Mouse (Mus musculus) hindbrain, postnatal 0 days (tissue): ENCODE measurements around the gene 4930512M02Rik. TPM values are rescaled to one million over a fixed set of nuclear protein-coding genes. Genes with fewer than 3 reads are reported as not detected.

Experiments used
- ATAC-seq: fragments of 200-750 bp; cut with Nextera tagmentation; 2 replicates; pipeline ENCODE4 v1.8.0; 2017; ENCODE audit warnings: mild to moderate bottlenecking, moderate TSS enrichment, moderate library complexity
- DNase-seq: peaks from one replicate; pipeline ENCODE4 v3.0.0-alpha.2; 2015; ENCODE audit warnings: low spot score
- H3K27ac ChIP-seq: fragments of 300-500 bp; sonication (generic); 2 replicates; pipeline ENCODE4 v1.5.1; 2014; ENCODE audit warnings: mild to moderate bottlenecking
- H3K27me3 ChIP-seq: fragments of 300-500 bp; sonication (generic); 2 replicates; pipeline ENCODE4 v1.6.1; 2014; ENCODE audit warnings: low read length, mixed read lengths; ENCODE audit not compliant: insufficient read depth
- H3K36me3 ChIP-seq: fragments of 300-500 bp; sonication (generic); 2 replicates; pipeline ENCODE4 v1.6.1; 2014; ENCODE audit warnings: low read length, mixed read lengths; ENCODE audit not compliant: insufficient read depth
- H3K4me1 ChIP-seq: fragments of 300-500 bp; sonication (generic); 2 replicates; pipeline ENCODE4 v1.6.1; 2014; ENCODE audit warnings: antibody characterized with exemption, low read length, mixed read lengths; ENCODE audit not compliant: insufficient read depth
- H3K4me2 ChIP-seq: fragments of 300-500 bp; sonication (generic); 2 replicates; pipeline ENCODE4 v1.6.1; 2014; ENCODE audit warnings: low read depth, mild to moderate bottlenecking, low read length, moderate library complexity, mixed read lengths
- H3K4me3 ChIP-seq: fragments of 300-500 bp; sonication (generic); 2 replicates; pipeline ENCODE4 v1.5.1; 2014; ENCODE audit warnings: low read length
- H3K9ac ChIP-seq: fragments of 300-500 bp; sonication (generic); replicated peaks from 2 replicates; pipeline ENCODE4 v1.6.1; 2014; ENCODE audit warnings: mild to moderate bottlenecking, low read length, moderate library complexity, mixed read lengths
- H3K9me3 ChIP-seq: fragments of 300-500 bp; sonication (generic); 2 replicates; pipeline ENCODE4 v1.6.1; 2016; ENCODE audit warnings: low read length, mixed read lengths
- CTCF ChIP-seq: IDR thresholded peaks from 2 replicates; pipeline ENCODE4 v1.5.1; 2016; ENCODE audit warnings: antibody characterized with exemption, control low read depth, low read depth
- WGBS: fragments of 180-500 bp; shearing (Covaris S2); extraction: QIAGEN DNeasy Blood & Tissue Kit; methylation state at CpG from one replicate; pipeline ENCODE4 v1.1.7; 2014; 5-methylcytosine and 5-hydroxymethylcytosine counted together
- polyA plus RNA-seq: library from polyadenylated mRNA; unstranded; fragments of >200 nt; fragmentation: Nextera tagmentation; extraction: Ambion mirVana; gene quantifications from 2 replicates; pipeline ENCODE4 v1.2.1, GENCODE M21; 2015
- total RNA-seq: library from RNA; depleted of rRNA; stranded (reverse); fragments of >200 nt; gene quantifications from 2 replicates; pipeline ENCODE4 v1.2.3, GENCODE M21; 2014

The 4930512M02Rik gene
- total and polyA plus RNA-seq, 2 experiments from 2014 or later: not detected

- H3K4me2 ChIP-seq: no peak overlapping the region
- H3K9ac ChIP-seq: no peak overlapping the region
- H3K4me1 ChIP-seq: no peaks in the 10 kb centered on the region
- H3K9me3 ChIP-seq: no peaks in the 10 kb centered on the region
- H3K27me3 ChIP-seq: no peaks in the 10 kb centered on the region
- H3K27ac ChIP-seq: no peak overlapping the region
- no peaks in the 10 kb centered on the region for H3K36me3 ChIP-seq
- TF ChIP-seq CTCF: no peak
- H3K4me3 ChIP-seq: no peak overlapping the region
- ATAC-seq: no peak
- WGBS: 72% methylated on average over 5 of the region's 6 CpGs
- no peak for DNase-seq
Observed at GRCm38 (mm10) chr11:11565146-11565820, 62.4 kb downstream of the 4930512M02Rik start.

GRCm38 (mm10) chr11:11564266-11565044, 63.2 kb downstream of the 4930512M02Rik start:
- H3K36me3 ChIP-seq: no peaks in the 10 kb centered on the region
- ATAC-seq (0 out of 2 replicates have a peak, but pooled peaks have one; percentile 21), DNase-seq (peak; percentile 4)
- no peak overlapping the region for H3K9ac ChIP-seq
- no peaks in the 10 kb centered on the region for H3K9me3 ChIP-seq
- no peak for TF ChIP-seq CTCF
- 69% methylated on average over 7 of the region's 7 CpGs for WGBS
- no peaks in the 10 kb centered on the region for H3K4me1 ChIP-seq
- H3K4me2 ChIP-seq: no peak overlapping the region
- no peak overlapping the region for H3K4me3 ChIP-seq
- H3K27ac ChIP-seq: no peak overlapping the region
- H3K27me3 ChIP-seq: no peaks in the 10 kb centered on the region

- Histone ChIP-seq H3K27me3 (no peaks in the 10 kb centered on the region), H3K4me2 (no peak overlapping the region), H3K4me3 (no peak overlapping the region), H3K27ac (no peak overlapping the region), H3K4me1 (no peaks in the 10 kb centered on the region), H3K9ac (no peak overlapping the region), H3K9me3 (no peaks in the 10 kb centered on the region), H3K36me3 (no peaks in the 10 kb centered on the region)
- TF ChIP-seq CTCF: no peak
- DNase-seq: no peak
- 90% methylated on average over 6 of the region's 6 CpGs for WGBS
- ATAC-seq: no peak
Observed at GRCm38 (mm10) chr11:11561118-11561517, 66.5 kb downstream of the 4930512M02Rik start.

DNA sequence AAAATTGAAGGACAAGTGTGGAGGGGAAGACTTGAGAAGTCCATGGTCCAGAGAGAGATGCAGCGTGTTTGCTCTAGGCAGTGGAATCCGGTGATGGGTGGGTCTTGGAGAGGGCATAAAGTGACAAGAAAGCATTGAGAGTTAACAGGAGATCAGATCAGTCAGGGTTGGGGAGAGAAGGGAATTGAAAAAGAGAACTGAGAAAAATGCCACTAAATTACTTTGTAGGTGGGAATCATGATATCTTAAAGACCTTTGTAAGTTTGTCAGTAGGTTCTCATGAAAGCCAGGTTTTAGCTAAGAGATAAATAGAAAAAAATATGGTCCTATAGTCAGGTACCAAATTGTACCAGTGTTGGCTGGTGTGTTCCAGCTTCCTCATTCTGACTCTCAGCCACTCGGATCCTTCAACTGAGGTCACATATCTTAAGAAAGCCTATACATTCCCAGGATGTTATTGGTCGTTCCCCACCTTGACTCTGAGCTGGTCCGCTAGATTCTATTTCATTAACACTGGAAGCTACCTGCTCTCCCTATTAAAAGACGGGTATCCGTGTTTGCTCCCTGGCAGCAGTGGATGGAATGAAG, 68.4 kb downstream of the 4930512M02Rik start:
- no peak for ATAC-seq
- Histone ChIP-seq H3K36me3 (no peaks in the 10 kb centered on the region), H3K9ac (no peak overlapping the region), H3K27ac (no peak overlapping the region), H3K4me1 (no peaks in the 10 kb centered on the region), H3K4me2 (no peak overlapping the region), H3K27me3 (no peaks in the 10 kb centered on the region), H3K9me3 (no peaks in the 10 kb centered on the region), H3K4me3 (no peak overlapping the region)
- DNase-seq: no peak
- no peak for TF ChIP-seq CTCF
- 85% methylated on average over 7 of the region's 7 CpGs for WGBS

DNA sequence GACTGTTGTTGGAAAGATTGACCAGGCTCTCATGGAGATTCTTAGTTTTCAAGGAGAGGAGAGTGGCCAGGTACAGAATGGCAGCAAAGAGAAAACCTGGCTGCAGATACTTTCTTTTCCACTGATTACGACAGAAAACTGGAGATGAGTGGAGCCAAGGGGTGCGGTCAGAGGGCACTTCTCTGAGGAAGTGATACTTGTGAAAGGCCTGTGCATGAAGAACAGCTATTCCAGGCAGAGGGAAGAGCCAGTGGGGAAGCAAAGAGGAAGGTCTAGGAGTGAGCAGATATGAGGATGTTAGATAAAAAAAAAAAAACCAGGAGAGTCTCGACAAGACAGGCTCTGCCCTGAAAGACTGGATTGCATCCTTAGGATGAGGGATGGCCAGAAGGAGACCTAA, 69.0 kb downstream of the 4930512M02Rik start:
- WGBS: 89% methylated on average over 3 of the region's 3 CpGs

DNA sequence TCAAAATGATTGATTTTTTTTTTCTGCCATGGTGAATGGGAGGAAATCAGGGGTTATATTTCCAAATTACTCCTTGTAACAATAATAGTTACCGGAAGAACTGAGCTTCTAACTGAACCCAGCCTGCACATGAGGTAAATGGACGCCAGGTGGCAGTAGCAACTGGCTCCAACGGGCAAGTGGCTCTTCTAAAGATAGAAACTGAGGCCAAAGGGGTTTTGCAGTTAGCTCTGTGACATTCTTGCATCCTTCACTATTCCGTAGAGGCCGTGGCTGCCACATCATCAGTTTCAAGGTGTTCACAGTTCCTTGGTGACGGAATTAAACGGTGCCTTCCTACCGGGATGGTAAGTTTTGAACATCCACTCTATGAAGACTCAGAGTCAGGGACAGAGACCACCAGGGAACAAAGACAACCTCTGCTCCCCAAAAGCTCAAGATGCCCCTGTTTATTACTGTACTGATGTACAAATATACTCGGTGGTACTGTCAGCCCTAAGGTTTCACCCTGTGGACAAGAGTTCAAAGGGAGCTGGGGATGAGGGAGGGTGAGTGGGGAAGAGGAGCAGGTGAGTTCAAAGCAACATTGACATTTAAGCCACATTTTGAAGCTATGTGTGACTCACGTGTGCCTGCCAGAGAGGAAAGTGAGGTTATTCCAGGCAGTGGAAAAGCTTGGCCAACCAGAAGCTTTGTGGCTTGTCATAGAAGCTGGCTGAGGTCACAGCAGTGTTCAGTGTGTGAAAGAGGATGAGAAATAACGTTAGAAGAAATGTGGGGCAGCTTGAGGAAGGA, 70.3 kb downstream of the 4930512M02Rik start:
- DNase-seq (peak; percentile 30), ATAC-seq (no peak)
- no peaks in the 10 kb centered on the region for H3K4me1 ChIP-seq
- H3K27ac ChIP-seq: no peak overlapping the region
- H3K9ac ChIP-seq: no peak overlapping the region
- H3K27me3 ChIP-seq: no peaks in the 10 kb centered on the region
- no peaks in the 10 kb centered on the region for H3K36me3 ChIP-seq
- 49% methylated on average over 11 of the region's 11 CpGs for WGBS
- peak; percentile 66 for TF ChIP-seq CTCF
- H3K9me3 ChIP-seq: no peaks in the 10 kb centered on the region
- no peak overlapping the region for H3K4me2 ChIP-seq
- no peak overlapping the region for H3K4me3 ChIP-seq

More for the DNA sequence above, 69.0 kb downstream of the 4930512M02Rik start:
- no peaks in the 10 kb centered on the region for H3K27me3 ChIP-seq
- H3K4me2 ChIP-seq: no peak overlapping the region
- no peaks in the 10 kb centered on the region for H3K36me3 ChIP-seq
- no peak overlapping the region for H3K9ac ChIP-seq
- H3K27ac ChIP-seq: no peak overlapping the region
- TF ChIP-seq CTCF: no peak
- no peaks in the 10 kb centered on the region for H3K9me3 ChIP-seq
- H3K4me3 ChIP-seq: no peak overlapping the region
- ATAC-seq (no peak), DNase-seq (no peak)
- no peaks in the 10 kb centered on the region for H3K4me1 ChIP-seq
